Mouse (Mus musculus): ENCODE results near the gene Arhgdib.

GRCm38 (mm10) chr6:136903885-136904470, 37.7 kb downstream of the Arhgdib start:
- TF ChIP-seq CTCF (IDR thresholded peaks at IDR 0.05; ENCODE audit: borderline replicate concordance, insufficient read depth, low read depth, low read length) (no peak), POLR2A (IDR thresholded peaks at IDR 0.05; ENCODE audit: borderline replicate concordance, insufficient read depth, low read length) (no peak)
